Mouse (Mus musculus) heart, adult 2 months (tissue): Measurements from ENCODE around the gene Dgkz. TPM values are rescaled to one million over a fixed set of nuclear protein-coding genes. Genes with fewer than 3 reads are reported as not detected.
A peak's percentile ranks its signal among the peaks of the same experiment; 100 is the strongest.

Experiments
- DNase-seq, 2 experiments: peaks; one replicate each; pipeline ENCODE4 v3.0.0; 2021
- H3K27ac ChIP-seq: fragments of 200-600 bp; 2 replicates; pipeline ENCODE4 v1.8.1; 2022
- H3K27me3 ChIP-seq: fragments of 200-500 bp; 2 replicates; pipeline ENCODE4 v1.6.1; 2012; ENCODE audit warnings: mild to moderate bottlenecking, low read length, inconsistent platforms, mixed read lengths; ENCODE audit not compliant: control insufficient read depth, insufficient read depth
- H3K36me3 ChIP-seq: fragments of 200-500 bp; 2 replicates; pipeline ENCODE4 v1.6.1; 2012; ENCODE audit warnings: low read length, inconsistent platforms; ENCODE audit not compliant: control insufficient read depth, insufficient read depth
- H3K4me1 ChIP-seq: fragments of 200-500 bp; 2 replicates; pipeline ENCODE4 v1.6.1; 2011; ENCODE audit warnings: low read length; ENCODE audit not compliant: control insufficient read depth, insufficient read depth
- H3K4me3 ChIP-seq: fragments of 200-600 bp; 2 replicates; pipeline ENCODE4 v1.8.1; 2022
- H3K79me2 ChIP-seq: fragments of 200-500 bp; replicated peaks from 2 replicates; pipeline ENCODE4 v1.6.1; 2012; ENCODE audit warnings: mild to moderate bottlenecking, inconsistent platforms, low read length, moderate library complexity, mixed read lengths; ENCODE audit not compliant: control insufficient read depth, insufficient read depth
- H3K9ac ChIP-seq: fragments of 200-500 bp; 2 replicates; pipeline ENCODE4 v1.6.1; 2012; ENCODE audit warnings: low read depth, mild to moderate bottlenecking, control low read depth, inconsistent platforms, low read length, mixed read lengths
- CTCF ChIP-seq: fragments of 200-600 bp; IDR thresholded peaks from 2 replicates; pipeline ENCODE4 v1.8.1; 2022; ENCODE audit warnings: antibody characterized with exemption, mild to moderate bottlenecking, moderate library complexity
- EP300 ChIP-seq: fragments of 200-500 bp; IDR thresholded peaks from 2 replicates; pipeline ENCODE4 v1.6.1; 2011; ENCODE audit warnings: low read depth, low read length, control low read depth; ENCODE audit not compliant: insufficient read depth
- POLR2A ChIP-seq: fragments of 200-500 bp; IDR thresholded peaks from 2 replicates; pipeline ENCODE4 v1.6.1; 2011; ENCODE audit warnings: mild to moderate bottlenecking, low read depth, low read length, control low read depth; ENCODE audit not compliant: insufficient read depth
- WGBS: fragments of 180-500 bp; shearing (Covaris S2); methylation state at CpG from one replicate; pipeline ENCODE4 v1.1.7; 2018; 5-methylcytosine and 5-hydroxymethylcytosine counted together
- intact Hi-C: fragments of 180-260 bp; cut with DNase I; formaldehyde crosslinking; loops from one replicate; pipeline ENCODE4 v1.15.1; 2025
- polyA plus RNA-seq: library from polyadenylated mRNA; depleted of rRNA; stranded (reverse); fragments of >200 nt; gene quantifications from 2 replicates; pipeline ENCODE4 v1.2.3, GENCODE M21; 2012
- total RNA-seq, 2 experiments: library from RNA; stranded (reverse); gene quantifications; 2 replicates each; pipeline ENCODE4 v1.2.3; 2021

Dgkz gene
- total and polyA plus RNA-seq, 3 experiments, result 35.5 to 102 (median 37.5) TPM

GRCm38 (mm10) chr2:91948792-91949241 is 26.8 kb downstream of the Dgkz start:
- no peak for TF ChIP-seq EP300
- no peak for TF ChIP-seq POLR2A
- no peak for TF ChIP-seq CTCF
- DNase-seq, result peak in 1 of 2 experiments; percentile 19
- peaks cover 14% of the 10 kb centered on the region for H3K79me2 ChIP-seq
- H3K4me3 ChIP-seq, result no peak overlapping the region; the same call in 1 of the 2 replicates
- intact Hi-C loops, result no loop called here
- WGBS, result 34% methylated on average over 3 of the region's 3 CpGs
- H3K27ac ChIP-seq, result peak overlapping the region; percentile 85
- peaks cover 37% of the 10 kb centered on the region for H3K4me1 ChIP-seq
- peaks cover 8% of the 10 kb centered on the region for H3K36me3 ChIP-seq
- H3K27me3 ChIP-seq, result no peaks in the 10 kb centered on the region
- no peak overlapping the region for H3K9ac ChIP-seq

- Histone ChIP-seq H3K79me2 (peaks cover 15% of the 10 kb centered on the region), H3K4me1 (peaks cover 34% of the 10 kb centered on the region), H3K36me3 (peaks cover 8% of the 10 kb centered on the region), H3K27ac (peak overlapping the region; percentile 85), H3K9ac (peak overlapping the region; percentile 3), H3K4me3 (peak overlapping the region; percentile 34; the same call in 1 of the 2 replicates), H3K27me3 (no peaks in the 10 kb centered on the region)
- 26% methylated on average over 6 of the region's 6 CpGs for WGBS
- peak; percentile 61 to 68 for DNase-seq
- intact Hi-C loops, result no loop called here
- TF ChIP-seq POLR2A (no peak), CTCF (no peak)
Observed at GRCm38 (mm10) chr2:91948151-91948509, 27.5 kb downstream of the Dgkz start.

GRCm38 (mm10) chr2:91947397-91948150 is 28.1 kb downstream of the Dgkz start:
- Histone ChIP-seq H3K36me3 (peaks cover 8% of the 10 kb centered on the region), H3K4me1 (peaks cover 32% of the 10 kb centered on the region), H3K9ac (peak overlapping the region; percentile 3), H3K79me2 (peaks cover 15% of the 10 kb centered on the region), H3K27ac (peak overlapping the region; percentile 85), H3K27me3 (no peaks in the 10 kb centered on the region), H3K4me3 (peak overlapping the region; percentile 34; the same call in 1 of the 2 replicates)
- peak in 1 of 2 experiments; percentile 53 for DNase-seq
- TF ChIP-seq CTCF, result 0 out of 2 replicates have a peak, but pooled peaks have one; percentile 23
- 0 out of 2 replicates have a peak, but pooled peaks have one; percentile 11 for TF ChIP-seq EP300
- TF ChIP-seq POLR2A, result no peak
- intact Hi-C loops, result no loop called here
- 26% methylated on average over 11 of the region's 11 CpGs for WGBS

- H3K4me1 ChIP-seq, result peaks cover 32% of the 10 kb centered on the region
- no peak overlapping the region for H3K4me3 ChIP-seq
- no peak for TF ChIP-seq CTCF
- no peak for TF ChIP-seq EP300
- DNase-seq, result peak; percentile 66 to 67
- H3K27ac ChIP-seq, result peak overlapping the region; percentile 20; the same call in 1 of the 2 replicates
- H3K79me2 ChIP-seq, result peaks cover 15% of the 10 kb centered on the region
- WGBS, result 13% methylated on average over 6 of the region's 6 CpGs
- no peak overlapping the region for H3K9ac ChIP-seq
- no peaks in the 10 kb centered on the region for H3K27me3 ChIP-seq
- intact Hi-C loops, result no loop called here
- H3K36me3 ChIP-seq, result peaks cover 8% of the 10 kb centered on the region
Observed at GRCm38 (mm10) chr2:91946836-91947235, 28.8 kb downstream of the Dgkz start.

GRCm38 (mm10) chr2:91945483-91945882 is 30.2 kb downstream of the Dgkz start, which contains the start of gene Gm9821:
Gene Gm9821 (plus strand): TSS chr2:91945703.
- H3K9ac ChIP-seq, result no peak within 1 kb of the TSS
- intact Hi-C loops, result no loop called here
- no peak for DNase-seq
- no peak within 1 kb of the TSS; the same call in 1 of the 2 replicates for H3K27ac ChIP-seq
- TF ChIP-seq POLR2A (no peak), CTCF (no peak), EP300 (no peak)
- 93% methylated on average over 18 of the region's 18 CpGs for WGBS
- peaks cover 5% of the 10 kb centered on the region for H3K36me3 ChIP-seq
- no peaks in the 10 kb centered on the region for H3K27me3 ChIP-seq
- H3K79me2 ChIP-seq, result peaks cover 15% of the 10 kb centered on the region
- peaks cover 27% of the 10 kb centered on the region for H3K4me1 ChIP-seq
- no peak within 1 kb of the TSS for H3K4me3 ChIP-seq

- Histone ChIP-seq H3K4me1 (peaks cover 21% of the 10 kb centered on the region), H3K27me3 (no peaks in the 10 kb centered on the region), H3K79me2 (peaks cover 15% of the 10 kb centered on the region), H3K4me3 (no peak overlapping the region), H3K9ac (no peak overlapping the region), H3K36me3 (peaks cover 4% of the 10 kb centered on the region; the same call in 1 of the 2 replicates), H3K27ac (no peak overlapping the region)
- intact Hi-C loops, result loop anchor here (1.0 kb wide), 4 partner anchors 15 to 114 kb away; no protein-coding TSS in a partner anchor
- peak; percentile 74 to 86 for DNase-seq
- TF ChIP-seq CTCF (peak; percentile 86), EP300 (peak; percentile 89; the same call in 1 of the 2 replicates), POLR2A (no peak)
- WGBS, result 49% methylated on average over 13 of the region's 13 CpGs
Observed at GRCm38 (mm10) chr2:91944170-91944950, 31.3 kb downstream of the Dgkz start.
